Mouse (Mus musculus) MEL (cell line): Measurements from ENCODE around the gene Gm17018. TPM values are rescaled to one million over a fixed set of nuclear protein-coding genes. Genes with fewer than 3 reads are reported as not detected.

ENCODE experiments used
- DNase-seq: peaks from one replicate; pipeline ENCODE4 v3.0.0; 2011; ENCODE audit warnings: low read depth, low spot score
- H3K27ac ChIP-seq: 2 replicates; pipeline ENCODE4 v1.5.1; 2012; ENCODE audit warnings: low read depth, mild to moderate bottlenecking, control low read depth, low read length, moderate library complexity; ENCODE audit not compliant: control insufficient read depth
- H3K27me3 ChIP-seq, 2 experiments: fragments of 150-350 bp in 1 of 2; sonication (generic) in 1 of 2; 2 replicates each; pipeline ENCODE4 v1.6.1; 2012; ENCODE audit warnings: low read length in 2 of 2, mild to moderate bottlenecking in 2 of 2, improper control_type of control experiment in 1 of 2, moderate library complexity in 1 of 2; ENCODE audit not compliant: insufficient read depth in 2 of 2, control insufficient read depth in 1 of 2
- H3K36me3 ChIP-seq, 2 experiments: 2 replicates each; pipeline ENCODE4 v1.6.1; 2012 to 2014; ENCODE audit warnings: low read length in 2 of 2, improper control_type of control experiment in 1 of 2, inconsistent platforms in 1 of 2, mild to moderate bottlenecking in 1 of 2; ENCODE audit not compliant: insufficient read depth in 2 of 2, control insufficient read depth in 1 of 2
- H3K4me1 ChIP-seq, 2 experiments: fragments of 150-350 bp in 1 of 2; sonication (generic) in 1 of 2; 2 replicates each; pipeline ENCODE4 v1.6.1; 2012; ENCODE audit warnings: low read length in 2 of 2, improper control_type of control experiment in 1 of 2, mild to moderate bottlenecking in 1 of 2; ENCODE audit not compliant: insufficient read depth in 2 of 2, control insufficient read depth in 1 of 2
- H3K4me3 ChIP-seq, 2 experiments: fragments of 150-350 bp in 1 of 2; sonication (generic) in 1 of 2; 2 replicates each; pipeline ENCODE4 v1.5.1; 2012; ENCODE audit warnings: low read depth in 2 of 2, low read length in 2 of 2, mild to moderate bottlenecking in 2 of 2, moderate library complexity in 2 of 2, control low read depth in 1 of 2, improper control_type of control experiment in 1 of 2; ENCODE audit not compliant: control insufficient read depth in 1 of 2, insufficient read depth in 1 of 2
- H3K79me2 ChIP-seq: 2 replicates; pipeline ENCODE4 v1.6.1; 2012; ENCODE audit warnings: mild to moderate bottlenecking, low read length, moderate library complexity; ENCODE audit not compliant: control insufficient read depth, poor library complexity, insufficient read depth
- H3K9ac ChIP-seq: 2 replicates; pipeline ENCODE4 v1.6.1; 2012; ENCODE audit warnings: low read depth, mild to moderate bottlenecking, control low read depth, low read length, moderate library complexity; ENCODE audit not compliant: control insufficient read depth, poor library complexity, severe bottlenecking
- H3K9me3 ChIP-seq: fragments of 150-350 bp; sonication (generic); replicated peaks from 2 replicates; pipeline ENCODE4 v1.6.1; 2012; ENCODE audit warnings: mild to moderate bottlenecking, low read length, improper control_type of control experiment, moderate library complexity; ENCODE audit not compliant: insufficient read depth
- BHLHE40 ChIP-seq: IDR thresholded peaks from 2 replicates; pipeline ENCODE4 v1.6.1; 2012; ENCODE audit warnings: low read depth, mild to moderate bottlenecking, inconsistent platforms, low read length, improper control_type of control experiment, borderline replicate concordance
- CHD1 ChIP-seq: IDR thresholded peaks from 2 replicates; pipeline ENCODE4 v1.6.1; 2012; ENCODE audit warnings: low read depth, mild to moderate bottlenecking, inconsistent platforms, low read length, improper control_type of control experiment
- CTCF ChIP-seq, 3 experiments: IDR thresholded peaks in 2 of 3; conservative IDR thresholded peaks in 1 of 3; 2 replicates each; pipeline ENCODE4 v1.5.1; 2011 to 2012; ENCODE audit warnings: low read length in 3 of 3, low read depth in 2 of 3, mild to moderate bottlenecking in 2 of 3, improper control_type of control experiment in 1 of 3, inconsistent platforms in 1 of 3, mixed read lengths in 1 of 3, moderate library complexity in 1 of 3; ENCODE audit not compliant: control insufficient read depth in 1 of 3, insufficient read depth in 1 of 3, poor library complexity in 1 of 3, severe bottlenecking in 1 of 3
- E2F4 ChIP-seq: IDR thresholded peaks from 2 replicates; pipeline ENCODE4 v1.6.1; 2011; ENCODE audit warnings: low read depth, low read length, improper control_type of control experiment, borderline replicate concordance
- EP300 ChIP-seq, 2 experiments: IDR thresholded peaks; 2 replicates each; pipeline ENCODE4 v1.6.1; 2011; ENCODE audit warnings: improper control_type of control experiment in 2 of 2, low read length in 2 of 2, low read depth in 1 of 2, mild to moderate bottlenecking in 1 of 2
- ETS1 ChIP-seq: IDR thresholded peaks from 2 replicates; pipeline ENCODE4 v1.6.1; 2012; ENCODE audit warnings: low read depth, mild to moderate bottlenecking, inconsistent platforms, low read length, improper control_type of control experiment, moderate library complexity
- GABPA ChIP-seq: IDR thresholded peaks from 2 replicates; pipeline ENCODE4 v1.6.1; 2012; ENCODE audit warnings: low read depth, mild to moderate bottlenecking, inconsistent platforms, low read length, improper control_type of control experiment, moderate library complexity
- GATA1 ChIP-seq: IDR thresholded peaks from 2 replicates; pipeline ENCODE4 v1.6.1; 2011; ENCODE audit warnings: low read depth, low read length, improper control_type of control experiment
- JUND ChIP-seq: IDR thresholded peaks from 2 replicates; pipeline ENCODE4 v1.6.1; 2011; ENCODE audit warnings: low read depth, mild to moderate bottlenecking, improper control_type of control experiment, low read length
- KAT2A ChIP-seq: conservative IDR thresholded peaks from 2 replicates; pipeline ENCODE4 v1.6.1; 2012; ENCODE audit warnings: low read depth, low read length, improper control_type of control experiment, inconsistent platforms
- MAZ ChIP-seq: IDR thresholded peaks from 2 replicates; pipeline ENCODE4 v1.6.1; 2012; ENCODE audit warnings: low read depth, mild to moderate bottlenecking, inconsistent platforms, low read length, improper control_type of control experiment
- MYC ChIP-seq: IDR thresholded peaks from 2 replicates; pipeline ENCODE4 v1.6.1; 2011; ENCODE audit warnings: low read depth, mild to moderate bottlenecking, low read length, improper control_type of control experiment, moderate library complexity
- NELFE ChIP-seq: IDR thresholded peaks from 2 replicates; pipeline ENCODE4 v1.6.1; 2011; ENCODE audit warnings: low read depth, low read length, improper control_type of control experiment
- NRF1 ChIP-seq: IDR thresholded peaks from 2 replicates; pipeline ENCODE4 v1.6.1; 2014; ENCODE audit warnings: low read depth, mild to moderate bottlenecking, inconsistent platforms, low read length, improper control_type of control experiment, moderate library complexity; ENCODE audit not compliant: poor library complexity, insufficient read depth, severe bottlenecking
- POLR2A ChIP-seq, 2 experiments: IDR thresholded peaks; 2 replicates each; pipeline ENCODE4 v1.6.1; 2011 to 2012; ENCODE audit warnings: low read length in 2 of 2, mild to moderate bottlenecking in 2 of 2, control low read depth in 1 of 2, improper control_type of control experiment in 1 of 2, low read depth in 1 of 2, moderate library complexity in 1 of 2; ENCODE audit not compliant: control insufficient read depth in 1 of 2, insufficient read depth in 1 of 2, poor library complexity in 1 of 2
- POLR2AphosphoS2 ChIP-seq: IDR thresholded peaks from 2 replicates; pipeline ENCODE4 v1.6.1; 2011; ENCODE audit warnings: low read length, improper control_type of control experiment
- RAD21 ChIP-seq: IDR thresholded peaks from 2 replicates; pipeline ENCODE4 v1.6.1; 2011; ENCODE audit warnings: mild to moderate bottlenecking, low read depth, low read length, improper control_type of control experiment
- RCOR1 ChIP-seq: IDR thresholded peaks from 2 replicates; pipeline ENCODE4 v1.6.1; 2012; ENCODE audit warnings: low read depth, mild to moderate bottlenecking, inconsistent platforms, low read length, improper control_type of control experiment
- SIN3A ChIP-seq: IDR thresholded peaks from 2 replicates; pipeline ENCODE4 v1.6.1; 2012; ENCODE audit warnings: low read length, improper control_type of control experiment, inconsistent platforms
- TAL1 ChIP-seq: IDR thresholded peaks from 2 replicates; pipeline ENCODE4 v1.6.1; 2012; ENCODE audit warnings: mild to moderate bottlenecking, inconsistent platforms, low read length, moderate library complexity, mixed read lengths
- TBP ChIP-seq: IDR thresholded peaks from 2 replicates; pipeline ENCODE4 v1.8.0; 2011; ENCODE audit warnings: low read depth, low read length, improper control_type of control experiment
- TCF12 ChIP-seq: IDR thresholded peaks from 2 replicates; pipeline ENCODE4 v1.6.1; 2014; ENCODE audit warnings: low read depth, mild to moderate bottlenecking, inconsistent platforms, low read length, improper control_type of control experiment, moderate library complexity
- UBTF ChIP-seq: IDR thresholded peaks from 2 replicates; pipeline ENCODE4 v1.6.1; 2012; ENCODE audit warnings: low read depth, mild to moderate bottlenecking, inconsistent platforms, low read length, improper control_type of control experiment, moderate library complexity, borderline replicate concordance; ENCODE audit not compliant: insufficient read depth
- USF1 ChIP-seq: IDR thresholded peaks from 2 replicates; pipeline ENCODE4 v1.6.1; 2014; ENCODE audit warnings: low read depth, mild to moderate bottlenecking, inconsistent platforms, low read length, improper control_type of control experiment, moderate library complexity
- USF2 ChIP-seq, 2 experiments: IDR thresholded peaks; 2 replicates each; pipeline ENCODE4 v1.6.1; 2011 to 2012; ENCODE audit warnings: improper control_type of control experiment in 2 of 2, low read length in 2 of 2, borderline replicate concordance in 1 of 2, inconsistent platforms in 1 of 2, low read depth in 1 of 2, mild to moderate bottlenecking in 1 of 2; ENCODE audit not compliant: insufficient read depth in 1 of 2
- ZC3H11A ChIP-seq: IDR thresholded peaks from 2 replicates; pipeline ENCODE4 v1.6.1; 2012; ENCODE audit warnings: low read depth, mild to moderate bottlenecking, inconsistent platforms, low read length, improper control_type of control experiment
- ZKSCAN1 ChIP-seq: IDR thresholded peaks from 2 replicates; pipeline ENCODE4 v1.6.1; 2012; ENCODE audit warnings: low read depth, mild to moderate bottlenecking, inconsistent platforms, low read length, improper control_type of control experiment, moderate library complexity
- ZMIZ1 ChIP-seq: IDR thresholded peaks from 2 replicates; pipeline ENCODE4 v1.6.1; 2012; ENCODE audit warnings: low read depth, mild to moderate bottlenecking, inconsistent platforms, low read length, improper control_type of control experiment, moderate library complexity
- ZNF384 ChIP-seq: IDR thresholded peaks from 2 replicates; pipeline ENCODE4 v1.6.1; 2012; ENCODE audit warnings: low read depth, mild to moderate bottlenecking, inconsistent platforms, low read length, improper control_type of control experiment
- polyA plus RNA-seq, 2 experiments: library from polyadenylated mRNA; stranded (reverse) in 1 of 2; unstranded in 1 of 2; fragments of >175 nt in 1 of 2; fragments of >200 nt in 1 of 2; gene quantifications; 2 replicates each; pipeline versions ENCODE4 v1.2.1 to v1.2.4; 2012; ENCODE audit warnings: low replicate concordance in 2 of 2, low read depth in 1 of 2; ENCODE audit not compliant: insufficient read length in 2 of 2, insufficient read depth in 1 of 2, missing spikeins in 1 of 2
- total RNA-seq: library from RNA; depleted of rRNA; stranded (reverse); fragments of 300-350 nt; gene quantifications from 2 replicates; pipeline ENCODE4 v1.2.3, GENCODE M21; 2012

Gm17018 gene
- total and polyA plus RNA-seq, 3 experiments: 34.9 to 62.6 TPM; not detected in 1

DNA sequence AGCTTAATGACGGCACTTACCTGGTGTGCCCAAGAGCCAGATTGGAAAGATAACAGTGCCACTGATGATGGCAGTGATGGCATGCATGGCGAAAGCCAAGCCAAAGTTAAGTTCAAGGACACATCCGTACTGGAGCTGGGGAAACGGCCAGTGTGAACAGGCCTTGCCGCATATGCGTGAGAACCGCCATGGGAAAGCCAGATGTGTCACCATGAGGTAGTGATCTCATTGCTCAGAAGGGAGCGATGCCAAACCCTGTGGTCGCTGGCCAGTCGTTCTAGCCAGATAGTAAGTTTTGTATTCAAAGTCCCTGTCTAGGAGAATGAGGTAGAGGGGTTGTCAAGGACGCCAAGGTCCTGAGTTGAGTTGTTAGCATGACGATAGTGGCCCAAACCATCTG is 44.2 kb upstream of the Gm17018 start:
- Histone ChIP-seq H3K36me3 (peaks cover 0 to 4% of the 10 kb centered on the region in 2 experiments; a peak in 2 of 4 replicates), H3K4me1 (no peaks in the 10 kb centered on the region; a peak in 1 of 4 replicates), H3K9me3 (no peaks in the 10 kb centered on the region), H3K27ac (no peak overlapping the region), H3K9ac (no peak overlapping the region), H3K27me3 (no peaks in the 10 kb centered on the region), H3K79me2 (no peaks in the 10 kb centered on the region), H3K4me3 (no peak overlapping the region)
- no peak for DNase-seq
- TF ChIP-seq JUND (no peak), ETS1 (no peak), TCF12 (no peak), USF1 (no peak), UBTF (no peak), SIN3A (no peak), NRF1 (no peak), BHLHE40 (no peak), GATA1 (no peak), POLR2A (IDR thresholded peaks at IDR 0.05; ENCODE audit: control insufficient read depth in 1 of 2, insufficient read depth in 1 of 2, low read depth in 1 of 2, low read length in 2 of 2, poor library complexity in 1 of 2) (no peak), POLR2AphosphoS2 (no peak), ZC3H11A (no peak), E2F4 (no peak), EP300 (IDR thresholded peaks at IDR 0.05; ENCODE audit: low read depth in 1 of 2, low read length in 2 of 2) (no peak), CTCF (IDR thresholded peaks at IDR 0.05 in 2 of 3, conservative IDR thresholded peaks at IDR 0.05 in 1 of 3; ENCODE audit: control insufficient read depth in 1 of 3, insufficient read depth in 1 of 3, low read depth in 2 of 3, low read length in 3 of 3, poor library complexity in 1 of 3, severe bottlenecking in 1 of 3) (no peak), MAZ (no peak)

DNA sequence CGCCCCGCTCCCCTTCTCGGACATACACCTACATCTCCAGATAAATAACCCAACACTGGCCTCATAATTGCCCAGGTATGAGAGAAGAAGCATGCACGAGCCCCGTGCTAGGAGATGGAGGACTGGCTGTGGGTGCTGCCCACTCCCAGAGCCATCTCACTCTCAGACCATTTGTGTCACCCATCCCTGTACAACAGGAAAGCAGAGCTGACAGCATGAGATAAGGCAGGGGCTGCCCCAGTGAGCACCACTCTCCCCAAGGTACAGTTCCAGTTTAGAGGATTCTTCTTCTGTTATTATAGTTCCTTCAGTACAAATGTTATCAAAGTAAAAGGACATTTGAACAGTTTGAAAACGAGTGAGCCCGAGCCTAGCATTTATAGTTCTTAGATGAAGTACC is 33.0 kb upstream of the Gm17018 start:
- H3K4me1 ChIP-seq: no peaks in the 10 kb centered on the region
- H3K36me3 ChIP-seq: no peaks in the 10 kb centered on the region
- H3K79me2 ChIP-seq: no peaks in the 10 kb centered on the region
- no peak overlapping the region for H3K9ac ChIP-seq
- H3K27me3 ChIP-seq: no peaks in the 10 kb centered on the region
- no peaks in the 10 kb centered on the region for H3K9me3 ChIP-seq
- no peak for TF ChIP-seq USF1
- no peak for TF ChIP-seq GABPA
- no peak for TF ChIP-seq NELFE
- TF ChIP-seq RAD21: no peak
- no peak for TF ChIP-seq POLR2A (IDR thresholded peaks at IDR 0.05; ENCODE audit: control insufficient read depth in 1 of 2, insufficient read depth in 1 of 2, low read depth in 1 of 2, low read length in 2 of 2, poor library complexity in 1 of 2)
- TF ChIP-seq USF2 (IDR thresholded peaks at IDR 0.05; ENCODE audit: borderline replicate concordance in 1 of 2, insufficient read depth in 1 of 2, low read depth in 1 of 2, low read length in 2 of 2): no peak
- no peak for TF ChIP-seq ZC3H11A
- TF ChIP-seq TBP: no peak
- TF ChIP-seq ZMIZ1: no peak
- TF ChIP-seq ZKSCAN1: no peak
- TF ChIP-seq ZNF384: no peak
- no peak for TF ChIP-seq JUND
- no peak for TF ChIP-seq KAT2A
- TF ChIP-seq RCOR1: no peak
- no peak for TF ChIP-seq CHD1
- no peak for TF ChIP-seq MYC
- TF ChIP-seq POLR2AphosphoS2: no peak
- no peak for TF ChIP-seq ETS1
- TF ChIP-seq TAL1: no peak
- TF ChIP-seq UBTF: no peak
- no peak for DNase-seq
- no peak overlapping the region for H3K27ac ChIP-seq
- no peak overlapping the region for H3K4me3 ChIP-seq
